Mouse (Mus musculus) Patski (cell line): ENCODE measurements at regions not wholly inside any gene's neighbourhood (a gene's known extent, or its start where the extent isn't known, plus 50 kb on each side); places are given as distances from the start of the nearest gene placed in this dataset.

ENCODE experiments used
- ATAC-seq: fragments of 100-300 bp; one replicate; pipeline ENCODE4 v1.8.0; 2021
- CTCF ChIA-PET: fragments of 350-600 bp; sonication (Branson Sonifier 250); formaldehyde crosslinking; loops from one replicate; lab custom pipeline; 2022; ENCODE audit warnings: inconsistent platforms; lab: Charles Lee
- POLR2A ChIA-PET: fragments of 350-600 bp; sonication (Branson Sonifier 250); formaldehyde crosslinking; loops from one replicate; lab custom pipeline; 2022; ENCODE audit warnings: antibody characterized with exemption, inconsistent platforms; lab: Charles Lee
- DNase-seq: peaks from one replicate; pipeline ENCODE4 v3.0.0-alpha.2; 2011; ENCODE audit warnings: low read depth, low spot score
- H3K27me3 ChIP-seq: fragments of 371-371 bp; one replicate; pipeline ENCODE4 v1.5.1; 2021
- CTCF ChIP-seq: fragments of 100-300 bp; IDR thresholded peaks from one replicate; pipeline ENCODE4 v1.5.1; 2021
- in situ Hi-C: fragments of 300-500 bp; cut with MboI; formaldehyde crosslinking; loops from 3 replicates; pipeline ENCODE4 v1.11.1; 2018; ENCODE audit warnings: low pct_unique_long_range_greater_than_20kb, mixed read lengths

DNA sequence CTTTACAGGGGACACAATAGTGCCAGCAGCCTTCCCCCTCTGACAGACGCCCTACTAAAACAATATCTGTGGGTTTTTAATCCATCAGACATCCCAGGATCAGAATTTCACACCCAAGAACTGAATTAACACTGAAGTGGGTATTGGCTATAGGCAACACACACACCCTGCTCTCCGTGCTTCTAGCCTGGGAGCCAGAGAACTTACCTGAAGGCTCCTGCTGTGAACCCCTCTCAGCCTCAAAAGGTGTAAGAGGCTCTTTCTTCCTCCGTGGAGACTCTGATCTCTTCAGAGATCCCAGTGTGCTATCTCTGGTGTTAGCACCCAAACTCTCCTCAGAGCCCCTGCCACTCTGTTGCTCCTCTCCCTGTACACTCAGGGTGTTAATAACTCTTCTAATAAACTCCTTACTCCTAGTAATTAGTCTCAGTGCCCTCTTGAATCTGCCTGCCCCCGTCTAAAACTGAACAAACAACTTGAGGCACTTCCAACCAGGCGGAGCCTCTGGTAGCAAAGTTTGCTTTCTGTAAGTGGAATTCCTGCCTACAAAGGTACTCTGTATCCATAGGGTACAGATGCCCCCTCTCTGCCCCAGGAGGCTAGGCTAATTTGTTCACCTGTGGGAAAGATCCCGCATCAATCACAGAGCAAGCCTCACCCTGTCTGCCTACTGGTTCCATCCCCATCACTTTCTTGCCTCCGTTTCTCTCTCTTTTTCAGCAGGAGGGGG is 452.9 kb upstream of the Fam19a5 start:
- no peak for TF ChIP-seq CTCF
- H3K27me3 ChIP-seq, result no peaks in the 10 kb centered on the region
- ATAC-seq, result no peak
- POLR2A ChIA-PET, result no interaction called here
- CTCF ChIA-PET, result no interaction called here
- DNase-seq, result no peak
- in situ Hi-C loops, result no loop called here

DNA sequence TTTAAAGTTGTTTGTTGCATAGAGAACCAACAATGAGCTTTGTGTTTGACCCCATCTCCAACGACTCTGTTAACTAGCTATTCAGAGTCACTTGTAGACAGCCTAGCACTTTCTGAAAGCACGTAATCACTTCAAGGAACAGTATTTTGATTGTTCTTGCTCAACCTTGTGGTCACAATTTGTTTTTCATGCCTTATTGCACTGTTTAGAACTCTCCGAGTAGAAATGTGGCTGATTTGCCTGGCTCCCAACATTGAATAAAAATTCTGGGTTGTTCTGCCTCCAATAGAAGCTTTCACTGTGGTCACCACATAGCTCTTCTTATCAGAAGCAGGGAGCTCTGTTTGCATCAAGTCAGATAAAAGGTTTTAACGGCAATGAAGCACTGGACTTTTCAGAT is 446.9 kb upstream of the Fam19a5 start:
- no peak for ATAC-seq
- ChIA-PET POLR2A (no interaction called here), CTCF (interaction anchor here (1.2 kb wide), 1 partner anchor 1125 kb away, joined by 3 read pairs; no protein-coding TSS in a partner anchor)
- in situ Hi-C loops, result no loop called here
- TF ChIP-seq CTCF, result no peak
- no peak for DNase-seq
- H3K27me3 ChIP-seq, result peaks cover 3% of the 10 kb centered on the region

DNA sequence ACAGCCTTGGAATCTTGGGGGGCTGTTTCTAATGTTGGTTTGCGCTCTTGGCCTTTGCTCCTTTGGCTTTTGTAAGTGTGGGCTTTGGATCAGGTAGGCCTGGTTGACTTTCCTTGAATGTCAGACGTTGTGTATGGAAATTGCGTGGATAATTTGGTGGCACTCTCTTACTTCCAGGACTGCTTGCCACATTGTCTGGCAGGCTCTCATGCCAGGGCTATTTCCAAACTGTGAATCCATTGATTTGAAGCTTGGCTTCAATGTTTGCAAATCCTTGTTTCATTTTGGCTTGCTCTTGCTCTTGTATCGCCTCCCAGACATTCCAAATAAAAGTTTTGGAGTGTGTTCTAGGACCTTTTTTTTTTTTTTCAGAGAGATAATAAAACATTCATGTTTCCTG is 443.0 kb upstream of the Fam19a5 start:
- CTCF ChIA-PET, result no interaction called here

DNA sequence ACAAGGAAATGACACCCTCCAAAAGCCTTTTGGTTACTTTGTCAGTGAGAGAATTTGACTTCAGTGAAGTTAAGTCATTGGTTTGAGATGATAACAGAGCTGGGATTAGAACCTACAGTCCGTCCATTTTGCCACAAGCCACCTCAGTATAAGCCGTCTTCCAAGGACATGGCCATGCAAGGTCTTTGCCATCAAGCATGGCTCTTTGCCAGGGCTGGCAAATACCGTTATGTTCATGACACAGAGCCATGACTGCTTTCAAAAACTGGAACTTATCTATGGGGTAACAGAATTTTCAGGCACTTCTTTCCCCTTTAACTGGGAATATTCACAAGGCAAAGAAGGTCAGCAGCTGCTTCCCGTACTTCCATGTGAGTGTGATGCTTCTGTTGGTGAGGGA is 441.9 kb upstream of the Fam19a5 start:
- ATAC-seq, result no peak
- no peak for DNase-seq
- ChIA-PET POLR2A (no interaction called here), CTCF (interaction anchor here (0.7 kb wide), 1 partner anchor 10 kb away, joined by 3 read pairs; no protein-coding TSS in a partner anchor)
- in situ Hi-C loops, result no loop called here
- H3K27me3 ChIP-seq, result peaks cover 3% of the 10 kb centered on the region
- TF ChIP-seq CTCF, result no peak

More for the DNA sequence above, 443.0 kb upstream of the Fam19a5 start:
- TF ChIP-seq CTCF, result no peak
- POLR2A ChIA-PET, result no interaction called here
- no peak for DNase-seq
- ATAC-seq, result no peak
- peaks cover 3% of the 10 kb centered on the region for H3K27me3 ChIP-seq
- in situ Hi-C loops, result no loop called here

DNA sequence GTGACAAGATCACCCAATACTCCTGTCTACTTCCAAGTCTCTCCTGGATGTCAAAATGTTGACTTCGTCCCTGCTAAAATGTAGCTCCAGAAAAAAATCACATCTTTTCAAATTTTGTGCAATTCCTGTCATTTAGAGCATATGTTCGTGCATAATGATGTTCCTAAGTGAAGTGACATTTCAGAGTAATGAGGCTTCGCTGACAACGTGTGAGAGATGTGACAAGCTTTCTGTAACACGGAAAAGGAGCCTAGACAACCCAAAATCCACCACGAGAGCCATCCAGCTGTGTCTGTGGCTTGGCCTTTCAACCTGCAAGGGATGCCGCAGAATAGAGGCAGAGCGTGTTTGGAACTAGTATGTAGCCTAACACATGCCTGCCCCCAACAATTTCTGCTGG is 438.1 kb upstream of the Fam19a5 start:
- ATAC-seq (no peak), DNase-seq (no peak)
- no peak for TF ChIP-seq CTCF
- ChIA-PET POLR2A (no interaction called here), CTCF (no interaction called here)
- in situ Hi-C loops, result no loop called here
- H3K27me3 ChIP-seq, result no peaks in the 10 kb centered on the region

DNA sequence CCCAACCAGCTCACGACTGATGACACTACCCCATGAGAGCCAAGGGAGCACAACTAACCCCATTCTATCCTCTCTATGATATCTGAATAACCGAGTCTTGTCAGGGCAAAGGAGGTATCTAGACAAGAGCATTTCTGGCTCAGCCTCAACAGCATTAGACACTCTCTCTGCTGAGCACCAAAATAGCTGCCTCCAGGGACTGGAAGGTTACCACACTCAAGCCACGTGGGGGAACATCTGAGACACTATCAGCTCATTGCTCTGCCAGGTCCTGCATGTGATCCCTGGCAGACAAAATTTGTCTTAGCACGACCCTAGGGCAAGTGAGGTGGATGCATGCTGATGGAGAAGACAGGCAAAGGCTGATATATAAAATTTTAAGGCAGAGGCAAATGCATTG is 436.4 kb upstream of the Fam19a5 start:
- DNase-seq (no peak), ATAC-seq (no peak)
- no peaks in the 10 kb centered on the region for H3K27me3 ChIP-seq
- in situ Hi-C loops, result no loop called here
- no peak for TF ChIP-seq CTCF
- CTCF ChIA-PET, result no interaction called here
- POLR2A ChIA-PET, result no interaction called here

DNA sequence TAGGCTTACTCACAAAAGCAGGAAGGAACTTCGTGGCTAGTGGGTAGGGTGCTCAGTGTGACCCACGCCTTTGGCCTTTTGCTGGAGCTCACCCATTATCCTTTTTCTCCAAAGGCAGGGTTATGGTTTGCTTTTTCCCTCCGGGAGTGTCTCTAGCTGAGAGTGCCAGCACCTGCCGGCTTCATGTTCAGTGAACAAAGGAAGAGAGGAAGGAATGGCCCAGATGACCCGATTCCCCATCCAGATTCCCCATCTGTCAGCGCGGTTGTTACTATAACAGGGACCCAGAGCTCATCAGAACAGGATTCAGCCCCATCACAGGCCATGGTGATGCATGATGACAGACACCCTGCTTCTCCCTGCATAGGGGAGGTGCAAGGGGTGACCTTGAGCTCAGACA is 435.7 kb upstream of the Fam19a5 start:
- no peaks in the 10 kb centered on the region for H3K27me3 ChIP-seq
- in situ Hi-C loops, result no loop called here
- DNase-seq, result no peak
- TF ChIP-seq CTCF, result no peak
- ChIA-PET POLR2A (no interaction called here), CTCF (no interaction called here)
- ATAC-seq, result no peak

DNA sequence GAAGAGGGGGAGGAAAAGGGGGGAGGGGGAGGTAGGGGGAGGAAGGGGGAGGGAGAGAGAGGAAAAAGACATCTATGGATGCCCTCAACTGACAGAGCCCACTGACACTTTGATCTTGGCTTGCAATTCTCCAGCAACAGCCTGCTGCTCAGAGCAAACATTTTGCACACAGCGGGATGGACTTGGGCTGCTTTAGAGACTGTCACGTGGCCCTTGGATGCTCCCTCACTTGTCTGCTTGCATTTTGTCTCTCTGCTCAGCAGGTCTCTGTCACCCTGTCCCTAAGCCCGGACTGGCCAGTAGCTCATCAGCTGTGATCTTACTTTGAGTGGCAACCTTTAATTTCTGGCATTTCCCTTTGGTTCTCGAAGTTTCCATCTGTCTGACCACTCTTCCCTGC is 421.4 kb upstream of the Fam19a5 start:
- POLR2A ChIA-PET, result no interaction called here
- peaks cover 7% of the 10 kb centered on the region for H3K27me3 ChIP-seq
- no peak for DNase-seq
- ATAC-seq, result no peak
- in situ Hi-C loops, result no loop called here
- no peak for TF ChIP-seq CTCF
- CTCF ChIA-PET, result no interaction called here

DNA sequence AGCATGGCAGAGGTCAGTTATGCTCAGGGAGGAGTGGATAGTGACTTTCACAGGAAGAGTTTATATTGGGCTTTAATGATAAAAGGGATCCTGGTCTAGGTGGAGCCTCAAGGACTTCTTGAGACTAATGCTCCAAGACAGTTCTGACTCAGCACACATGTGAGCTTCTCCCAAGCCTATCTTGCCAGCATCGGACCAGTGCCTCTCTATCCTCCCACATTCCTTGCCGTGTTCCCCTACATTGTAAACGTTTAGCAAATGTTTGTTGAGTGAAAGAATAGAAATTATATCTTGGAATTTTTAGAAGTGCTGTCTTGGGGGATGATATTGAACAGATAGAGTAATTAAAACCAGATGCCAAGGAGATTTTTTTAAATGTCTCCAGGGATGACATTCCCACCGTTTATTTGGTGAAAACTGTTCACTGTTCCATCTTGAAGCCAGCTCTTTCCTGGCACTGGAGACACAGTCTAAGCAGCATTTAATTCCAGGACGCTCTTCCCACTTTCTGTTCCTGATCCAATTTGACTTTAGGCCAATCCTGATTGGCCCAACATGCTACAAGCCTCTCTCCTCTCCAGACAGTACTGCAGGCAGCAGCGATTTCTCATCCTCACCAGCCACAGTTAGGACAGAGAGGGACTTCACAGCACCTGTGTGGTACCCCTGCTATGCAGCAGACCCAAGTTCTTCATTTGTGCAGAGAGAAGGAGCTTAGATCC is 418.5 kb upstream of the Fam19a5 start:
- ChIA-PET POLR2A (no interaction called here), CTCF (no interaction called here)
- no peaks in the 10 kb centered on the region for H3K27me3 ChIP-seq
- in situ Hi-C loops, result no loop called here
- TF ChIP-seq CTCF, result no peak
- no peak for DNase-seq
- no peak for ATAC-seq

DNA sequence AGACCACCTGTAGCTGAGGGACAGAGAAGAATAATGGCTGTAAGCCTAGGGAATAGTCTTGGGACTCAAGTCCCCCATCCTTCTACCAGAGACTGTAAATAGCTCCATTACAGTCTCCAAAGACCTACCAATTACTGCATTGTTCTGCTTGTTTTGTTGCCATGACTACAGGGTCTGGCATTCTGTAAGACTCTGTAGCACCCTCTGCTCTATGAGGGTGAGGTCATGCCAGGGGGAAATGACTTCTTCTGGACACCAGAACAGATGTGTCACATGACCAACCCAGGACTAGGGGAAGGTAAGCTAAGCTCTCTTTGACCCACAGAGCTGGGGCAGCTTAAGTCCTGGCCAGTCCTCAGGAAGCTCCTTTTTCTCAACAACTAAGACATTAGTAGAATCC is 405.2 kb upstream of the Fam19a5 start:
- DNase-seq (no peak), ATAC-seq (no peak)
- TF ChIP-seq CTCF, result no peak
- ChIA-PET POLR2A (no interaction called here), CTCF (no interaction called here)
- no peaks in the 10 kb centered on the region for H3K27me3 ChIP-seq
- in situ Hi-C loops, result no loop called here

DNA sequence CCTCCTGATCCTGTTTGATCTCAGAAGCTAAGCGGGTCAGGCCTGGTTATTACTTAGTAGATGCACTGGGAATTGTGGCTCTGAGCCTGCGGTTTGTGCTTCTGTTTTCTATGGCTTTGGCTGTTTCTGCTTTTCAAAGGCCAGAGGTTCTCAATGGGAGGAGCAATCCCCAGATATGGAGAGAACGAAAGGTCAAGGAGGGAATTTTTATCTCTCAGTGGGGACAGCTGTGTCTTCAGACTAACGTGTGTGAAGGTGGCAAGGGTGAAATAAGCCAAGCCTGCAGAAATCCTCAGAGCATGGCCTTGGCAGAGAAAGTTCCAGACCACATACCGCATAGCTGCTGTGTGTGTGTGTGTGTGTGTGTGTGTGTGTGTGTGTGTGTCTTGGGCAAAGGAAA is 375.0 kb upstream of the Fam19a5 start:
- no peak for TF ChIP-seq CTCF
- ChIA-PET CTCF (no interaction called here), POLR2A (no interaction called here)
- ATAC-seq, result no peak
- no peaks in the 10 kb centered on the region for H3K27me3 ChIP-seq
- DNase-seq, result no peak
- in situ Hi-C loops, result no loop called here

DNA sequence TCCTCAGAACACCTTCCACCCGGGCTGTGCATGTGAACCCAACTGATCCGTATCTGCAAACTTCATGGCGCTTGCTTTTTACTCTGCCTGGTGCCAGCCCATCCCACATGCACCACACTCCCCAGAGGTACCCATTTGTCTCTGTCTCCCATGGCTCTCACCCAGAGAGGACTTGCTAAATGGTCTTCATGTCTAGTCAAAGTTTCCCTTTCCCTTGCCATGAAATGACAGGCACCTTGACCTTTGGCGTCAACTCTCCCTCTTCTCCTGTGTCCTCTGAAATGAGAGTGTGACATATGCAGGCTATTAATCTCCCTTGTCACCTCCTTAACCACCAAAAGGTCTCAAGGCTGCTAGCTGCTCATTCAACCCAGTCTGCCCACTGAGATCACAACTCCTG is 373.2 kb upstream of the Fam19a5 start:
- ATAC-seq, result no peak
- no peaks in the 10 kb centered on the region for H3K27me3 ChIP-seq
- no peak for TF ChIP-seq CTCF
- POLR2A ChIA-PET, result no interaction called here
- DNase-seq, result no peak
- CTCF ChIA-PET, result no interaction called here
- in situ Hi-C loops, result no loop called here
